Mouse (Mus musculus): ENCODE measurements around the gene Prkcd. TPM values are rescaled to one million over a fixed set of nuclear protein-coding genes. Genes with fewer than 3 reads are reported as not detected.

Gene Prkcd
- 64.1 and 66.5 TPM in 2 replicates for polyA plus RNA-seq (2015; fragmentation: Nextera tagmentation; extraction: Ambion mirVana)

DNA sequence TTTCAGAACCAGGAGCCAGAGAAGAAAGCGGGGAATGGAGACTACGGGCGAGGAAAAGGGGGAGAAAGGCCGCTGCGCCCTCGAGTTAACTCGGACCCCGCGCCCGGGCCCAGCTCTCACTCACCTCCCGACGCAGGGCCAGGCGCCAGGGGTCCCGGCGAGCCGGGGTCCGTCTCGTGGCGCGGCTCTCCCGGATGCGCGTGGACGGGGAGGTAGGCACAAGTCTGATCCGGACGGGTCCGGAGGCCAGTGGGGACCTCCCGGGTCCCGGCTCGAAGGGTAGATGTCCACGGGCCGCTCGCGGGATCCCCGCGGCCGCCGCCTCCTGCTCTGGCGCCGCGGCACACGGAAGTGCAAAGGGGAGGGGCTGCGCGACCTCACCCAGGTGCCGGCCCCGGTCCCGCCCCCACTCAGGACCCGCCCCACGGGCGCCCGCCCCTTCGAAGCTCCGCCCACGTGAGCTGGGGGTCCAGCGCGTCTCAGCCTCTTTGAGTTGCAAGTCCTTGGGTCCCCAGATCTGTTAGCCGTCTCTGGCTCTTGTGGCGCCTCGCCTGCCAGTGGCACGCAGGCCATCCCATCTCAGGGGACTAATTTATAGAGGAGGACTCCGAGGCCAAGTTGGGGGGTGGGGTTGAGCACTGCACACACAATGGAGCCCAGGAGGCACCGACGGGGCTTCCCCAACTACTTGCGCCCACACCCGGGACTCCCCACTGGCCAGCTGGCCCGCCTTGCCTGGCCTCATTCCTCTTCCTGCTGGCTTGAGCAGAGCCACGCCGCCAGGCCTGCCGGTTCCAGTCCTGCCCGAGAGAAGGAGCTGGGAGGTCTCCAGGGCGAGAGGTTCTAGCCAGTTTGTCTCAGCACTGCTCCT is at the start of gene Prkcd:
Gene Prkcd (minus strand): TSS at position 355 of the 871 bp plus-strand sequence.
- Histone ChIP-seq H3K27ac (peak within 1 kb of the TSS; percentile 79), H3K4me3 (peak within 1 kb of the TSS; percentile 89), H3K27me3 (no peaks in the 10 kb centered on the region), H3K36me3 (no peaks in the 10 kb centered on the region), H3K4me1 (peaks cover 38% of the 10 kb centered on the region), H3K4me2 (peak within 1 kb of the TSS; percentile 88), H3K9ac (peak within 1 kb of the TSS; percentile 75), H3K9me3 (no peaks in the 10 kb centered on the region)
- peak; percentile 72 for ATAC-seq (ENCODE audit: insufficient number of reproducible peaks, low FRiP score, low TSS enrichment, low read depth)
- under 1% methylated on average over 70 of the region's 71 CpGs for WGBS

GRCm38 (mm10) chr14:30674947-30675346 is 48.9 kb upstream of the Prkcd start:
- Histone ChIP-seq H3K9me3 (no peaks in the 10 kb centered on the region), H3K4me2 (no peak overlapping the region), H3K27ac (no peak overlapping the region), H3K4me3 (no peak overlapping the region), H3K9ac (no peak overlapping the region), H3K27me3 (no peaks in the 10 kb centered on the region), H3K4me1 (no peaks in the 10 kb centered on the region), H3K36me3 (peaks cover 75% of the 10 kb centered on the region)
- 72% methylated on average over 6 of the region's 6 CpGs for WGBS
- ATAC-seq (ENCODE audit: insufficient number of reproducible peaks, low FRiP score, low TSS enrichment, low read depth) = no peak

DNA sequence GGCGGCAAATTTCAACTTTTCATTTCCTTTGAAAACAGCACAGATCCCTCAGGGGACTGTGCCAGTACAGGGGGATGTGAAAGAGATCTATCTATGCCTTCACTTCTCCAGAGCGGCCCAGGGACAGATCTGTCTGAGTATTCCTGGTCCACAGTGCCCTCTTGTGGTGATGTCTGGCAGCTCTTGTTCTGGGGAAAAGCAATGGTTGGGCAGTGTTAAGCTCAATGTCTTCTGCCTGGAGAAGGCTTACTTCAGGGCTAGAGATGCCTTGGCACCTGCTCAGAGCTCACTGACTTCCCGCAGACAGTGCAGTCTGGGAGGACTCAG is 45.9 kb upstream of the Prkcd start:
- Histone ChIP-seq H3K9me3 (no peaks in the 10 kb centered on the region), H3K27ac (0 out of 2 replicates have a peak overlapping the region, but pooled peaks have one; percentile 38), H3K9ac (no peak overlapping the region), H3K27me3 (no peaks in the 10 kb centered on the region), H3K4me3 (no peak overlapping the region), H3K4me1 (no peaks in the 10 kb centered on the region), H3K4me2 (no peak overlapping the region), H3K36me3 (peaks cover 77% of the 10 kb centered on the region)
- peak; percentile 72; the same call in 1 of the 2 replicates for ATAC-seq (ENCODE audit: insufficient number of reproducible peaks, low FRiP score, low TSS enrichment, low read depth)
- WGBS = 8% methylated on average over 3 of the region's 3 CpGs

DNA sequence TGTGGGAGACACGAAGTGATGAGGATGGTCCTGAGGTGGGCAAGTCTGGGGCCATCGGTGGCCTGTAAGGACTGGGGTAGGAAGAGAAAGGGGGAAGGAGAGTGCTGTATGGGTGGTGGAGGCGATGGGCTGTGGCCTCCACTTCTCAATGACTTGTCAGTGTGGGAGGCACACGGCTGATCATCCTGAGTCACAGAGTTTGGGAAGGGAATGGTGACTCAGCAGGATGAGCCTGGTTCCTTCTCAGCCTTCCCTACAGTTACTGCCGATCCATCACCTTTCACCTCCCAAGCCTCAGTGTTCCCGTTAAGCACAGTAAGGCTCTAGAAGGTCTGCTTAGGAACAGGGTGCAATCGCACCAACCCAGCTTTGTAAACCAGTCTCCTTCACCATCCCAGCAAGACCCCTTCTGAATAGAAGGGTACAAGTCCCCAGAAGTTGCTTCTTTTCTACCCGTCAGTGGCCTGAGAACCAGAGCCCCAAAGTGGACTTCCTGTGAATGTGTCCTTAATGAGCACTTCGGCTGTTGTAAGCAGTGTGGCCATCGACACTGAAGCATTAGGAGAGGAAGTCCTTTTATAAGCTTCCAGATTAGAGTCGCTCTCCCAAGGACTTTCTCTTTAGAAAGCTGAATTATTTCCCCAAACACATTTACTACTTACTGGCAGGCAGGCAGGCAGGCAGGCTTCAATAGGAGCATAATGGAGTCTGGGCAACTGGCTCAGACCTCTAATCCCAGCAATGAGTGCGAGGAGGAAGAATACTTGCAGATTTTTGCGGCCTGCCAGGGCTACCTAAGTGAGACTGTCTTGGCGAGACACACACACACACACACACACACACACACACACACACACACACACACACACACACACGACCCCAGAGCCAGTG is 45.3 kb upstream of the Prkcd start:
- H3K4me1 ChIP-seq = no peaks in the 10 kb centered on the region
- H3K9ac ChIP-seq = no peak overlapping the region
- no peaks in the 10 kb centered on the region for H3K9me3 ChIP-seq
- H3K36me3 ChIP-seq = peaks cover 77% of the 10 kb centered on the region
- no peak overlapping the region for H3K4me2 ChIP-seq
- 71% methylated on average over 15 of the region's 15 CpGs for WGBS
- H3K4me3 ChIP-seq = no peak overlapping the region
- no peaks in the 10 kb centered on the region for H3K27me3 ChIP-seq
- ATAC-seq (ENCODE audit: insufficient number of reproducible peaks, low FRiP score, low TSS enrichment, low read depth) = no peak
- 0 out of 2 replicates have a peak overlapping the region, but pooled peaks have one; percentile 38 for H3K27ac ChIP-seq

GRCm38 (mm10) chr14:30670161-30670560 is 44.2 kb upstream of the Prkcd start:
- Histone ChIP-seq H3K9ac (no peak overlapping the region), H3K4me2 (no peak overlapping the region), H3K4me3 (no peak overlapping the region), H3K36me3 (peaks cover 79% of the 10 kb centered on the region), H3K9me3 (no peaks in the 10 kb centered on the region), H3K27ac (no peak overlapping the region), H3K4me1 (no peaks in the 10 kb centered on the region), H3K27me3 (no peaks in the 10 kb centered on the region)
- WGBS = 91% methylated on average over 6 of the region's 6 CpGs
- no peak for ATAC-seq (ENCODE audit: insufficient number of reproducible peaks, low FRiP score, low TSS enrichment, low read depth)

GRCm38 (mm10) chr14:30666604-30667003 is 40.6 kb upstream of the Prkcd start:
- Histone ChIP-seq H3K27me3 (no peaks in the 10 kb centered on the region), H3K9me3 (no peaks in the 10 kb centered on the region), H3K4me2 (no peak overlapping the region), H3K9ac (no peak overlapping the region), H3K36me3 (peaks cover 87% of the 10 kb centered on the region), H3K27ac (no peak overlapping the region), H3K4me3 (no peak overlapping the region), H3K4me1 (no peaks in the 10 kb centered on the region)
- WGBS = 87% methylated on average over 4 of the region's 4 CpGs
- no peak for ATAC-seq (ENCODE audit: insufficient number of reproducible peaks, low FRiP score, low TSS enrichment, low read depth)

- Histone ChIP-seq H3K4me2 (no peak overlapping the region), H3K9me3 (no peaks in the 10 kb centered on the region), H3K27ac (no peak overlapping the region), H3K9ac (no peak overlapping the region), H3K27me3 (no peaks in the 10 kb centered on the region), H3K4me3 (no peak overlapping the region), H3K4me1 (no peaks in the 10 kb centered on the region), H3K36me3 (peaks cover 92% of the 10 kb centered on the region)
- ATAC-seq (ENCODE audit: insufficient number of reproducible peaks, low FRiP score, low TSS enrichment, low read depth) = no peak
- 57% methylated on average over 3 of the region's 3 CpGs for WGBS
These were observed 40.1 kb upstream of the Prkcd start for GRCm38 (mm10) chr14:30666061-30666460.

- 78% methylated on average over 1 of the region's 1 CpGs for whole genome bisulfite sequencing
- Histone ChIP-seq H3K9ac (no peak overlapping the region), H3K4me2 (no peak overlapping the region), H3K27me3 (no peaks in the 10 kb centered on the region), H3K4me3 (no peak overlapping the region), H3K36me3 (peaks cover 21% of the 10 kb centered on the region), H3K4me1 (peaks cover 12% of the 10 kb centered on the region), H3K9me3 (no peaks in the 10 kb centered on the region), H3K27ac (no peak overlapping the region)
- ATAC-seq (ENCODE audit: insufficient number of reproducible peaks, low FRiP score, low TSS enrichment, low read depth) = no peak
These were observed 29.5 kb upstream of the Prkcd start for GRCm38 (mm10) chr14:30655531-30655930.

DNA sequence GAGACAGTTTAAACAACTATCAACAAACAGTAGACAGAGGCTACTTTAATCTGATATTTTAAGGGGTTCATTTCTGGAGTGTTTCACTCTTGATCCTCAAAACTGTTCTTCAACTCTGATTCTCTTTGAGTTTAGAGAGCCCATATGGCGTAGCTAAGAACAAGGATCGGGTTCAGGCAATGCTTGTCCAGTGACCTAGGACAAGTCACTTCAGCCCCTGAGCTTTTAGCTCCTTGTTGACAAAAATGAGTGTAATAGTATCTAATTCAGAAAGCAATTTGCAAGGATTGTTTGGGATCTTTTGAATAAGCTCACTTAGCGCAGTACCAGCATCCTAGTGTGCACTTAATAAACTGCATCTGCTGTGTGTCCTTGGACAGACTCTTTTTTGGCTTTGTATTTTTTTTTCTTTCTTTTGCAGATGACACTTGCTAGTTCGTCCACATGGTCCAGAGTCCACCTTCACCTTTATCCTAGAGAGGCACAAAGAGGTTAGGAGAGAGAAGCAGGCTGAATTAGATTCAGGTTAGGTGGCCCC is 28.8 kb upstream of the Prkcd start:
- Histone ChIP-seq H3K27me3 (no peaks in the 10 kb centered on the region), H3K4me1 (peaks cover 12% of the 10 kb centered on the region), H3K36me3 (peaks cover 14% of the 10 kb centered on the region), H3K4me2 (peak overlapping the region; percentile 63), H3K9ac (peak overlapping the region; percentile 100), H3K27ac (peak overlapping the region; percentile 90), H3K9me3 (no peaks in the 10 kb centered on the region), H3K4me3 (peak overlapping the region; percentile 86)
- ATAC-seq (ENCODE audit: insufficient number of reproducible peaks, low FRiP score, low TSS enrichment, low read depth) = no peak
- WGBS = 42% methylated on average over 4 of the region's 4 CpGs

DNA sequence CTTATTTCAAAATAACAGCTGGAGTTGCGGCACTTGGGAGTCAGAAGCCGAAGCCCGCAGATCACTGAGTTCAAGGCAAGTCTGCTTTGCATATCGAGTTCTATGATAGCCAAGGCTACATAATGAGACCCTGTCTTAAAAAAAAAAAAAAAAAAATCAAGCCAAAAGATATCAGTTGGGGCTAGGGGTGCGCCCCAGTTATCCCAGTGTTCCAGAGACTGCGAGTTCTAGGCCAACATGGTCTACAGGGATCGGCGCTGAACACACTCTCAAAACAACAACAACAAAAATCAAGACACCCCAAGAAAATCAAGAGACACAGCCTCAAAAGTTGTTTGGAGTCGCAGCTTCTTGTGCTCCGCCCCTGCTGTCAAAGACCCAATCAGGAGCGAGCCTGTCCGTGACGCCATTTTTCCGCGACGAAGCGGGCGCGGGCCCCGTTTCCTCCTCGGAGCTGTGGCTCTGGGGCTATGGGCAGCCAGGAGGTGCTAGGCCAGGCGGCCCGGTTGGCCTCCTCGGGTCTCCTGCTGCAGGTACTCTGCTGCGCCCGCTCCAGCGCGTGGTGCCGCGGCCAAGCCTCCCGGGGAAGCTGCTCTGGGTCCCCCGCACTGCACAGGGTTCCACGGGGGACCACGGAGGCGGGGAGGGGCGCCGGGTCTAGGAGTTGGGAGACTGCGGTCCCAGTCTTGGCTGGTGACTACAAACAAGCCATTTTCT is 28.1 kb upstream of the Prkcd start, which contains the start of gene Rft1:
Gene Rft1 (plus strand): TSS at position 418 of the 717 bp plus-strand sequence.
- H3K27me3 ChIP-seq = no peaks in the 10 kb centered on the region
- H3K27ac ChIP-seq = peak within 1 kb of the TSS; percentile 90
- peak within 1 kb of the TSS; percentile 100 for H3K9ac ChIP-seq
- ATAC-seq (ENCODE audit: insufficient number of reproducible peaks, low FRiP score, low TSS enrichment, low read depth) = peak; percentile 91
- 3% methylated on average over 38 of the region's 38 CpGs for WGBS
- peak within 1 kb of the TSS; percentile 86 for H3K4me3 ChIP-seq
- H3K36me3 ChIP-seq = peaks cover 8% of the 10 kb centered on the region
- H3K4me2 ChIP-seq = peak within 1 kb of the TSS; percentile 63
- no peaks in the 10 kb centered on the region for H3K9me3 ChIP-seq
- peaks cover 12% of the 10 kb centered on the region for H3K4me1 ChIP-seq

- no peaks in the 10 kb centered on the region for H3K9me3 ChIP-seq
- H3K4me1 ChIP-seq = peaks cover 12% of the 10 kb centered on the region
- WGBS = 16% methylated on average over 4 of the region's 4 CpGs
- no peak overlapping the region for H3K9ac ChIP-seq
- no peak overlapping the region for H3K4me2 ChIP-seq
- no peaks in the 10 kb centered on the region for H3K27me3 ChIP-seq
- no peak overlapping the region for H3K4me3 ChIP-seq
- no peaks in the 10 kb centered on the region for H3K36me3 ChIP-seq
- ATAC-seq (ENCODE audit: insufficient number of reproducible peaks, low FRiP score, low TSS enrichment, low read depth) = peak; percentile 45
- no peak overlapping the region for H3K27ac ChIP-seq
These were observed 25.0 kb upstream of the Prkcd start for GRCm38 (mm10) chr14:30650969-30651368.

Measured in limb, embryonic 15.5 days (tissue).